Mouse (Mus musculus) left cerebral cortex, postnatal 25 days (tissue): ENCODE data around the gene Zfp503. TPM values are rescaled to one million over a fixed set of nuclear protein-coding genes. Genes with fewer than 3 reads are reported as not detected.

Experiments
- microRNA-seq, 2 experiments: library from miRNA; unstranded; fragments of <30 nt; microRNA quantifications; one replicate each; pipeline ENCODE4 v1.2.0; 2022
- total RNA-seq, 2 experiments: library from RNA; stranded (reverse); gene quantifications; 2 replicates each; pipeline ENCODE4 v1.2.3; 2021

Gene Zfp503
- total RNA-seq, 2 experiments from 2014 or later = 2.2 to 4.8 TPM

Small RNAs within 50 kb of the gene (microRNA-seq; reads per million reads assigned to microRNA genes)
- gene Gm27532 = 0 reads per million in 2 experiments

Other genes with a start within 250 kb of the Zfp503 start
- gene Samd8, start 239.1 kb downstream of the Zfp503 start, total RNA-seq = 10 to 100 TPM; 82.5 to 82.8 TPM
- gene Dusp13, start 238.4 kb downstream of the Zfp503 start, total RNA-seq = 1 to 10 TPM in 1 of 2 experiments, under 1 TPM in 1; 0.53 to 1.1 TPM
- gene Vdac2, start 164.4 kb downstream of the Zfp503 start, total RNA-seq = 100 to 1,000 TPM; 207 to 226 TPM
- 10 to 100 TPM; 28.3 to 31.5 TPM for gene Comtd1, start 140.6 kb downstream of the Zfp503 start, total RNA-seq
- gene Lrmda, start 30.1 kb upstream of the Zfp503 start, total RNA-seq = under 1 TPM; 0.48 to 0.76 TPM